Mouse (Mus musculus): ENCODE results near the gene Mia2.
"Not testable (repeated sequence)": the region's sequence is repeated elsewhere in the genome, so short reads cannot be mapped to it uniquely, and the experiment has no call there.

Mia2 gene

GRCm38 (mm10) chr12:59095104-59096025, at the start of gene Mia2:
Gene Mia2 (plus strand): TSS chr12:59095799.
- DNase-seq (ENCODE audit: extremely low spot score, low spot score) = no peak

- DNase-seq (ENCODE audit: extremely low spot score, low spot score) = no peak
Measured at GRCm38 (mm10) chr12:59052470-59052869, 43.1 kb upstream of the Mia2 start.

GRCm38 (mm10) chr12:59053166-59053565, 42.4 kb upstream of the Mia2 start:
- DNase-seq (ENCODE audit: extremely low spot score, low spot score) = no peak

GRCm38 (mm10) chr12:59053976-59054375, 41.6 kb upstream of the Mia2 start:
- DNase-seq (ENCODE audit: extremely low spot score, low spot score) = no peak

- DNase-seq (ENCODE audit: extremely low spot score, low spot score) = no peak
Measured at GRCm38 (mm10) chr12:59055196-59055850, 40.3 kb upstream of the Mia2 start.

GRCm38 (mm10) chr12:59056222-59056621, 39.4 kb upstream of the Mia2 start:
- no peak for DNase-seq (ENCODE audit: extremely low spot score, low spot score)

GRCm38 (mm10) chr12:59058242-59058641, 37.4 kb upstream of the Mia2 start:
- not testable (repeated sequence) for DNase-seq (ENCODE audit: extremely low spot score, low spot score)

- no peak for DNase-seq (ENCODE audit: extremely low spot score, low spot score)
Measured at GRCm38 (mm10) chr12:59060322-59060721, 35.3 kb upstream of the Mia2 start.

GRCm38 (mm10) chr12:59060993-59061595, 34.5 kb upstream of the Mia2 start, which contains the start of gene Trappc6b:
Gene Trappc6b (minus strand): TSS chr12:59061472.
- peak; percentile 88 for DNase-seq (ENCODE audit: extremely low spot score, low spot score)

- DNase-seq (ENCODE audit: extremely low spot score, low spot score) = no peak
Measured at GRCm38 (mm10) chr12:59064837-59065236, 30.8 kb upstream of the Mia2 start.

GRCm38 (mm10) chr12:59065776-59066175, 29.8 kb upstream of the Mia2 start:
- no peak for DNase-seq (ENCODE audit: extremely low spot score, low spot score)

GRCm38 (mm10) chr12:59066448-59067077, 29.0 kb upstream of the Mia2 start, which contains the start of gene Pnn:
Gene Pnn (plus strand): TSS chr12:59066884.
- DNase-seq (ENCODE audit: extremely low spot score, low spot score) = peak; percentile 95

GRCm38 (mm10) chr12:59067095-59067494, 28.5 kb upstream of the Mia2 start:
- DNase-seq (ENCODE audit: extremely low spot score, low spot score) = no peak

GRCm38 (mm10) chr12:59068791-59069190, 26.8 kb upstream of the Mia2 start:
- no peak for DNase-seq (ENCODE audit: extremely low spot score, low spot score)

GRCm38 (mm10) chr12:59072286-59072685, 23.3 kb upstream of the Mia2 start:
- no peak for DNase-seq (ENCODE audit: extremely low spot score, low spot score)

- DNase-seq (ENCODE audit: extremely low spot score, low spot score) = no peak
Measured at GRCm38 (mm10) chr12:59074052-59074451, 21.5 kb upstream of the Mia2 start.

GRCm38 (mm10) chr12:59076996-59077395, 18.6 kb upstream of the Mia2 start:
- no peak for DNase-seq (ENCODE audit: extremely low spot score, low spot score)

GRCm38 (mm10) chr12:59077883-59078282, 17.7 kb upstream of the Mia2 start:
- DNase-seq (ENCODE audit: extremely low spot score, low spot score) = no peak

- no peak for DNase-seq (ENCODE audit: extremely low spot score, low spot score)
Measured at GRCm38 (mm10) chr12:59080461-59080860, 15.1 kb upstream of the Mia2 start.

GRCm38 (mm10) chr12:59084446-59084845, 11.2 kb upstream of the Mia2 start:
- DNase-seq (ENCODE audit: extremely low spot score, low spot score) = no peak

GRCm38 (mm10) chr12:59086171-59086570, 9.4 kb upstream of the Mia2 start:
- DNase-seq (ENCODE audit: extremely low spot score, low spot score) = no peak
